Mouse (Mus musculus) intestine, embryonic 14.5 days (tissue): Measurements from ENCODE around the gene Ephx1. TPM values are rescaled to one million over a fixed set of nuclear protein-coding genes. Genes with fewer than 3 reads are reported as not detected.

Experiments
- ATAC-seq: fragments of 200-750 bp; cut with Nextera tagmentation; replicated peaks from 2 replicates; pipeline ENCODE4 v1.8.0; 2017; ENCODE audit warnings: low read depth, moderate number of reproducible peaks, moderate TSS enrichment, moderate library complexity; ENCODE audit not compliant: low FRiP score, low TSS enrichment
- DNase-seq: peaks from one replicate; pipeline ENCODE4 v3.0.0-alpha.2; 2018; ENCODE audit warnings: low spot score
- H3K27ac ChIP-seq: fragments of 300-500 bp; sonication (generic); 2 replicates; pipeline ENCODE4 v1.5.1; 2014; ENCODE audit warnings: low read depth, mild to moderate bottlenecking, control low read depth
- H3K27me3 ChIP-seq: fragments of 300-500 bp; sonication (generic); replicated peaks from 2 replicates; pipeline ENCODE4 v1.6.1; 2014; ENCODE audit warnings: low read length, control low read depth; ENCODE audit not compliant: control insufficient read depth, insufficient read depth
- H3K36me3 ChIP-seq: fragments of 300-500 bp; sonication (generic); 2 replicates; pipeline ENCODE4 v1.6.1; 2014; ENCODE audit warnings: low read length, control low read depth; ENCODE audit not compliant: control insufficient read depth, insufficient read depth
- H3K4me1 ChIP-seq: fragments of 300-500 bp; sonication (generic); replicated peaks from 2 replicates; pipeline ENCODE4 v1.6.1; 2014; ENCODE audit warnings: low read length, control low read depth, mixed read lengths; ENCODE audit not compliant: control insufficient read depth, insufficient read depth
- H3K4me2 ChIP-seq: fragments of 300-500 bp; sonication (generic); 2 replicates; pipeline ENCODE4 v1.6.1; 2014; ENCODE audit warnings: low read length
- H3K4me3 ChIP-seq: fragments of 300-500 bp; sonication (generic); 2 replicates; pipeline ENCODE4 v1.5.1; 2014; ENCODE audit warnings: low read depth, low read length, control low read depth, mixed read lengths
- H3K9ac ChIP-seq: fragments of 300-500 bp; sonication (generic); 2 replicates; pipeline ENCODE4 v1.6.1; 2014; ENCODE audit warnings: mild to moderate bottlenecking, low read length
- H3K9me3 ChIP-seq: fragments of 300-500 bp; sonication (generic); 2 replicates; pipeline ENCODE4 v1.6.1; 2016; ENCODE audit warnings: low read length, control low read depth; ENCODE audit not compliant: control insufficient read depth
- WGBS: fragments of 180-500 bp; shearing (Covaris S2); extraction: QIAGEN DNeasy Blood & Tissue Kit; methylation state at CpG from one replicate; pipeline ENCODE4 v1.1.7; 2014; 5-methylcytosine and 5-hydroxymethylcytosine counted together
- polyA plus RNA-seq: library from polyadenylated mRNA; unstranded; fragments of >200 nt; fragmentation: Nextera tagmentation; extraction: Ambion mirVana; gene quantifications from 2 replicates; pipeline ENCODE4 v1.2.1, GENCODE M21; 2014

Ephx1 gene
- polyA plus RNA-seq, 1 experiment from 2014 or later = 1.9 TPM

DNA sequence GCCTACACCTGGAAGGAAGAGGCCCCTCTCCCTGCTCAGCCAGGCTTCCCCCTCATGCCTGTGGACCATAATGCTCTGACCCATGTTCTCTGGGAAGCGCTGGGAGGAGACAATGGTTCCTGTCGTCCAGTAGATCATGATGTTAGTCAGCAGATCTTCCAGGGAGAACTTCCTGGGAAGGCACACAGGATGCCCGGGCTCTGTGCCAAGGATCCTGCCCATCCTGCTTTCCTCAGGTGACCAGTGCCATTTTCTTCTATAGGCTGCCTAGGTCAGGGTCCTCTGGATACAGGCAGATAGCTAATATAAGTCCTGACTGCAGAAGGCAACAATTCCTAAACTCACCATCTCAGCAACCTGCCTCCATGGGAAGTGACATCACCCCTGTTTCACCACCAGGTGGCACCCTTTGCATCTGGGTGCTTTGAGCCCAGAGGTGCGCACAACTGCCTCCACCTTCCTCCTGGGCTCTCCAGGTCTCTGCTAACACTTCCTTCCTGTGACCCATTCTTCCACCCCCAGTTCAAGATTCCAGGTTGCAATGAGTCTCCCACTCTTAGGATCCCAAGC lies 44.5 kb downstream of the Ephx1 start:
- no peaks in the 10 kb centered on the region for H3K9me3 ChIP-seq
- no peak for DNase-seq
- no peaks in the 10 kb centered on the region for H3K4me1 ChIP-seq
- H3K4me2 ChIP-seq = no peak overlapping the region
- peaks cover 17% of the 10 kb centered on the region for H3K36me3 ChIP-seq
- ATAC-seq = no peak
- WGBS = 56% methylated on average over 4 of the region's 4 CpGs
- H3K27ac ChIP-seq = no peak overlapping the region
- H3K9ac ChIP-seq = no peak overlapping the region
- H3K27me3 ChIP-seq = no peaks in the 10 kb centered on the region
- no peak overlapping the region for H3K4me3 ChIP-seq

GRCm38 (mm10) chr1:180974126-180974746 lies 46.5 kb downstream of the Ephx1 start:
- H3K9me3 ChIP-seq = no peaks in the 10 kb centered on the region
- H3K27me3 ChIP-seq = no peaks in the 10 kb centered on the region
- no peak overlapping the region for H3K9ac ChIP-seq
- H3K36me3 ChIP-seq = peaks cover 26% of the 10 kb centered on the region
- peak; percentile 70 for ATAC-seq
- DNase-seq = peak; percentile 61
- 62% methylated on average over 14 of the region's 14 CpGs for WGBS
- H3K4me2 ChIP-seq = no peak overlapping the region
- H3K27ac ChIP-seq = no peak overlapping the region
- H3K4me3 ChIP-seq = no peak overlapping the region
- no peaks in the 10 kb centered on the region for H3K4me1 ChIP-seq

- H3K27ac ChIP-seq = no peak overlapping the region
- DNase-seq (no peak), ATAC-seq (no peak)
- no peaks in the 10 kb centered on the region for H3K9me3 ChIP-seq
- no peak overlapping the region for H3K4me3 ChIP-seq
- H3K4me1 ChIP-seq = no peaks in the 10 kb centered on the region
- peaks cover 32% of the 10 kb centered on the region for H3K36me3 ChIP-seq
- no peak overlapping the region for H3K9ac ChIP-seq
- H3K27me3 ChIP-seq = no peaks in the 10 kb centered on the region
- 87% methylated on average over 10 of the region's 11 CpGs for WGBS
- H3K4me2 ChIP-seq = no peak overlapping the region
Observed at GRCm38 (mm10) chr1:180972941-180973340, 47.8 kb downstream of the Ephx1 start.

GRCm38 (mm10) chr1:180967261-180967660 lies 53.4 kb downstream of the Ephx1 start:
- 74% methylated on average over 7 of the region's 7 CpGs for WGBS
- Histone ChIP-seq H3K4me2 (no peak overlapping the region), H3K27me3 (no peaks in the 10 kb centered on the region), H3K4me1 (no peaks in the 10 kb centered on the region), H3K9ac (no peak overlapping the region), H3K4me3 (no peak overlapping the region), H3K9me3 (no peaks in the 10 kb centered on the region), H3K27ac (no peak overlapping the region), H3K36me3 (peaks cover 62% of the 10 kb centered on the region)
- ATAC-seq (no peak), DNase-seq (no peak)

DNA sequence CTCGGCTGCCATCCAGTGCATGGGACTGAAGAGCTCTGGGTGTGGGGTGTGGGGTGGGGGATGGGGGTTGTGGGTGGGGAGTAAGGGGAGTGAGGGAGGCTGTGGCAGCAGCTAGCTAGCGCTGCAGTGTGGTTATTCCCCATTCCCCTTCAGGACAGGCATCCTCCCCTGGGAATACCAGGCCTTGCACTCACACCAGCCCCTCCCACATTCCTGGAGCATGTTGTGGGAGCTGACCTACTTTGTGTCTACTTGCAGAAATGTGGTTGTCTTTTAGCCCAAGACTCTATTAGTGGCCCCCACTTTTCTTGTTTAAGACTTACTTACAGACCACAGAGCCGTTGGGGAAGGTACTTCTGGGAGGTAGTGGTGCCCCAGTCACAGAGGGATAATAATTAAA lies 54.2 kb downstream of the Ephx1 start:
- Histone ChIP-seq H3K27me3 (no peaks in the 10 kb centered on the region), H3K36me3 (peaks cover 69% of the 10 kb centered on the region), H3K4me3 (no peak overlapping the region), H3K27ac (no peak overlapping the region), H3K4me1 (no peaks in the 10 kb centered on the region), H3K4me2 (no peak overlapping the region), H3K9ac (no peak overlapping the region), H3K9me3 (no peaks in the 10 kb centered on the region)
- no peak for DNase-seq
- WGBS = 41% methylated on average over 3 of the region's 3 CpGs
- no peak for ATAC-seq

DNA sequence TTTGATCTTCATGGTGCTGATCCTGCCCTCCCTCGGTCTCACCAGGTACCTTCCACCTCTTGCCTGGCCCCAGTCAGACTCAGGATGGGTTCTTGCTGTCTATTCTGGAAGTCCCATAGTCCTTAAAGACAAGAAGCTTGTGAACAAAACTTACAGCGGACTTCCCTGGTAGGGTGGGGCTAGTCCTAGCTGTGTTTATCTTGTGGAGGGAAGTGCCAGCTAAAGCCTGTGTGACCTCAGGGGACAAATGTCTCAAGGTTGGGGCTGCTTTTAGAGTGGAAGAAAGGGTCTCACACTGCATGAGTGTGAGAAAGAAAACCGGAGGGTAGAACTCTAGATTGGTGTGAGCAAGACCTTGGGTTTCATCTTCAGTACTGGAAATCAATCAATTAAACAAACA lies 54.9 kb downstream of the Ephx1 start:
- no peak overlapping the region for H3K27ac ChIP-seq
- ATAC-seq (no peak), DNase-seq (no peak)
- H3K9me3 ChIP-seq = no peaks in the 10 kb centered on the region
- no peak overlapping the region for H3K4me2 ChIP-seq
- no peak overlapping the region for H3K9ac ChIP-seq
- WGBS = 69% methylated on average over 3 of the region's 3 CpGs
- no peak overlapping the region for H3K4me3 ChIP-seq
- H3K36me3 ChIP-seq = peaks cover 76% of the 10 kb centered on the region
- H3K4me1 ChIP-seq = no peaks in the 10 kb centered on the region
- no peaks in the 10 kb centered on the region for H3K27me3 ChIP-seq

DNA sequence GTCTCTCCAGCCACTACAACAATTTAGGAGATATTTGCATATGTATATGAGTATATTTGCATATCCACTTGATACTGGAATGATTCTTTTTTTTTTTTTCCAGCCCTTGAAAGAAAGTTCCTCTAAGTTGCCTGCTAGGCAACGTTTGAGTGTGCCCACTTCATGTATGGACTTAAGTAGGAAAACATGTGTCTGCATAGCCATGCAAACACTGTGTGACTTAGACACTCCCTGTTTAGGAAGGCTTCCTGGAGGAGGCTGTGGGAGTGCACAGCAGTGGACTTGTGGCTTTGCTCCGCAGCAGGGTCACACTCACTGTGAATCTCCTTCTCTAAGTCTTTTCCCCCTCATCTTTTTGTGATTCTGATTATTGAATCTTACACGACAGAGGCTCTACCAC lies 61.9 kb downstream of the Ephx1 start:
- ATAC-seq = no peak
- no peak overlapping the region for H3K4me3 ChIP-seq
- no peak overlapping the region for H3K27ac ChIP-seq

GRCm38 (mm10) chr1:180957989-180958388 lies 62.7 kb downstream of the Ephx1 start:
- Histone ChIP-seq H3K4me3 (no peak overlapping the region), H3K9me3 (no peaks in the 10 kb centered on the region), H3K4me2 (no peak overlapping the region), H3K4me1 (0 out of 2 replicates have a peak, but pooled peaks cover under 1% of the 10 kb centered on the region), H3K27me3 (no peaks in the 10 kb centered on the region), H3K36me3 (peaks cover 73% of the 10 kb centered on the region), H3K27ac (no peak overlapping the region), H3K9ac (no peak overlapping the region)
- ATAC-seq = no peak
- WGBS = 83% methylated on average over 3 of the region's 3 CpGs
- DNase-seq = no peak

More for the DNA sequence above, 61.9 kb downstream of the Ephx1 start:
- DNase-seq = no peak
- 72% methylated on average over 3 of the region's 3 CpGs for WGBS
- Histone ChIP-seq H3K36me3 (peaks cover 73% of the 10 kb centered on the region), H3K9ac (no peak overlapping the region), H3K4me2 (no peak overlapping the region), H3K4me1 (no peaks in the 10 kb centered on the region), H3K9me3 (no peaks in the 10 kb centered on the region), H3K27me3 (no peaks in the 10 kb centered on the region)

DNA sequence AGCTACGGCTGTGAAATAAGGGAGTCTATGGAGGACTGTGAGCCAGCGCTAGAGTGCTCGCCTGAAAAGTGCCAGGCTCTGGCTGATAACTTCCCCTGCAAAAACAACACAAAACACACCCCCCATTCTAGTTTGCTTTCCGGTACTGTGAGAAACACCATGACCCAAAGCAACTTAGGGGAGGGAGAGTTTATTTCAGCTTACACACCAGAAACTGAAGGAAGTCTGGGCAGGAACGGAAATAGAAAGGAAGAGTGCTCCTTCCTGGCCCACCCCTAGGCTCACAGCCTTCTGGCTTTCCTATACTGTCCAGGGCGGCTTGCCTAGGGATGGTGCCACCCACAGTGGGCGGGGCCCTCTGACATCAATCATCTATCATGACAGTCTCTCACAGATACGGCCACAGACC lies 63.7 kb downstream of the Ephx1 start:
- peaks cover 66% of the 10 kb centered on the region for H3K36me3 ChIP-seq
- H3K27ac ChIP-seq = no peak overlapping the region
- H3K9ac ChIP-seq = no peak overlapping the region
- ATAC-seq (no peak), DNase-seq (no peak)
- no peak overlapping the region for H3K4me2 ChIP-seq
- H3K4me1 ChIP-seq = 0 out of 2 replicates have a peak, but pooled peaks cover 3% of the 10 kb centered on the region
- H3K27me3 ChIP-seq = no peaks in the 10 kb centered on the region
- no peak overlapping the region for H3K4me3 ChIP-seq
- H3K9me3 ChIP-seq = no peaks in the 10 kb centered on the region
- WGBS = 78% methylated on average over 8 of the region's 8 CpGs
